Mouse (Mus musculus) liver, adult 2 months (tissue): ENCODE data around the gene Prss41.

Experiments used
- CTCF ChIP-seq: fragments of 200-500 bp; IDR thresholded peaks from 2 replicates; pipeline ENCODE4 v1.5.1; 2011; ENCODE audit warnings: low read depth, low read length, control low read depth
- POLR2A ChIP-seq: fragments of 200-500 bp; IDR thresholded peaks from 2 replicates; pipeline ENCODE4 v1.6.1; 2011; ENCODE audit warnings: low read length, control low read depth; ENCODE audit not compliant: insufficient read depth; ENCODE audit errors: extremely low read depth

GRCm38 (mm10) chr17:23877166-23877565, 33.2 kb upstream of the Prss41 start:
- TF ChIP-seq POLR2A (no peak), CTCF (no peak)
